Mouse (Mus musculus) lung, postnatal 36 days (tissue): ENCODE results near the gene Tmem265.

Experiments used
- DNase-seq: peaks from one replicate; pipeline ENCODE4 v3.0.0; 2022; ENCODE audit warnings: mixed read lengths

Tmem265 gene

GRCm38 (mm10) chr7:127588901-127589300 is 27.7 kb downstream of the Tmem265 start:
- DNase-seq = no peak

- no peak for DNase-seq
These were observed 28.4 kb downstream of the Tmem265 start for GRCm38 (mm10) chr7:127589637-127590036.

GRCm38 (mm10) chr7:127591108-127591507 is 29.9 kb downstream of the Tmem265 start:
- DNase-seq = no peak

GRCm38 (mm10) chr7:127592575-127592974 is 31.4 kb downstream of the Tmem265 start:
- no peak for DNase-seq

GRCm38 (mm10) chr7:127596747-127597146 is 35.6 kb downstream of the Tmem265 start:
- no peak for DNase-seq

GRCm38 (mm10) chr7:127600612-127601011 is 39.4 kb downstream of the Tmem265 start:
- no peak for DNase-seq

GRCm38 (mm10) chr7:127601735-127602134 is 40.5 kb downstream of the Tmem265 start:
- no peak for DNase-seq

GRCm38 (mm10) chr7:127602903-127603302 is 41.7 kb downstream of the Tmem265 start:
- no peak for DNase-seq

GRCm38 (mm10) chr7:127604256-127604655 is 43.1 kb downstream of the Tmem265 start:
- DNase-seq = no peak

- DNase-seq = peak; percentile 86
These were observed 46.0 kb downstream of the Tmem265 start for GRCm38 (mm10) chr7:127607150-127607549.

GRCm38 (mm10) chr7:127611011-127611410 is 49.8 kb downstream of the Tmem265 start:
- no peak for DNase-seq

- DNase-seq = no peak
These were observed 50.4 kb downstream of the Tmem265 start for GRCm38 (mm10) chr7:127611561-127611960.

GRCm38 (mm10) chr7:127613501-127613900 is 52.3 kb downstream of the Tmem265 start:
- no peak for DNase-seq

GRCm38 (mm10) chr7:127614091-127614490 is 52.9 kb downstream of the Tmem265 start:
- no peak for DNase-seq

GRCm38 (mm10) chr7:127614511-127614890 is 53.3 kb downstream of the Tmem265 start:
- DNase-seq = peak; percentile 47

GRCm38 (mm10) chr7:127614891-127615843 is 54.0 kb downstream of the Tmem265 start, which contains the start of gene Zfp629:
Gene Zfp629 (minus strand): TSS chr7:127615797.
- peak; percentile 82 for DNase-seq

GRCm38 (mm10) chr7:127616336-127616735 is 55.1 kb downstream of the Tmem265 start:
- DNase-seq = no peak
